Mouse (Mus musculus): Measurements from ENCODE around the gene Snhg11. TPM values are rescaled to one million over a fixed set of nuclear protein-coding genes. Genes with fewer than 3 reads are reported as not detected.

The Snhg11 gene
- polyA plus RNA-seq, 1 experiment from 2014 or later, result 23.8 TPM

- no peak overlapping the region for H3K4me3 ChIP-seq (ENCODE audit: low read depth, low read length)
- ATAC-seq (replicated peaks; ENCODE audit: low FRiP score), result no peak
- no peak overlapping the region for H3K27ac ChIP-seq (ENCODE audit: low read depth, low read length)
- no peaks in the 10 kb centered on the region for H3K4me1 ChIP-seq (replicated peaks; ENCODE audit: control insufficient read depth, insufficient read depth, low read length)
- no peak overlapping the region for H3K4me2 ChIP-seq (ENCODE audit: low read depth, low read length, severe bottlenecking)
- peaks cover 23% of the 10 kb centered on the region; the same call in 1 of the 2 replicates for H3K36me3 ChIP-seq (ENCODE audit: control insufficient read depth, insufficient read depth, low read length)
- H3K27me3 ChIP-seq (ENCODE audit: control insufficient read depth, insufficient read depth, low read length), result no peaks in the 10 kb centered on the region
- no peaks in the 10 kb centered on the region for H3K9me3 ChIP-seq (ENCODE audit: control insufficient read depth, low read length)
- WGBS, result 82% methylated on average over 3 of the region's 3 CpGs
- DNase-seq (ENCODE audit: low spot score), result no peak
- no peak overlapping the region for H3K9ac ChIP-seq (ENCODE audit: low read length)
Measured at GRCm38 (mm10) chr2:158352801-158353520, 22.5 kb upstream of the Snhg11 start.

GRCm38 (mm10) chr2:158354348-158355114 lies 20.9 kb upstream of the Snhg11 start:
- no peaks in the 10 kb centered on the region; the same call in 1 of the 2 replicates for H3K4me1 ChIP-seq (replicated peaks; ENCODE audit: control insufficient read depth, insufficient read depth, low read length)
- no peak overlapping the region for H3K4me2 ChIP-seq (ENCODE audit: low read depth, low read length, severe bottlenecking)
- no peak overlapping the region for H3K9ac ChIP-seq (ENCODE audit: low read length)
- 82% methylated on average over 7 of the region's 7 CpGs for WGBS
- no peak overlapping the region for H3K27ac ChIP-seq (ENCODE audit: low read depth, low read length)
- DNase-seq (ENCODE audit: low spot score), result no peak
- peaks cover 33% of the 10 kb centered on the region for H3K36me3 ChIP-seq (ENCODE audit: control insufficient read depth, insufficient read depth, low read length)
- no peak for ATAC-seq (replicated peaks; ENCODE audit: low FRiP score)
- no peaks in the 10 kb centered on the region for H3K27me3 ChIP-seq (ENCODE audit: control insufficient read depth, insufficient read depth, low read length)
- no peak overlapping the region for H3K4me3 ChIP-seq (ENCODE audit: low read depth, low read length)
- H3K9me3 ChIP-seq (ENCODE audit: control insufficient read depth, low read length), result no peaks in the 10 kb centered on the region

- no peak overlapping the region for H3K27ac ChIP-seq (ENCODE audit: low read depth, low read length)
- WGBS, result 87% methylated on average over 2 of the region's 2 CpGs
- no peaks in the 10 kb centered on the region; the same call in 1 of the 2 replicates for H3K4me1 ChIP-seq (replicated peaks; ENCODE audit: control insufficient read depth, insufficient read depth, low read length)
- H3K9me3 ChIP-seq (ENCODE audit: control insufficient read depth, low read length), result no peaks in the 10 kb centered on the region
- H3K27me3 ChIP-seq (ENCODE audit: control insufficient read depth, insufficient read depth, low read length), result no peaks in the 10 kb centered on the region
- peaks cover 35% of the 10 kb centered on the region for H3K36me3 ChIP-seq (ENCODE audit: control insufficient read depth, insufficient read depth, low read length)
- no peak overlapping the region for H3K4me2 ChIP-seq (ENCODE audit: low read depth, low read length, severe bottlenecking)
- no peak overlapping the region for H3K9ac ChIP-seq (ENCODE audit: low read length)
- no peak for ATAC-seq (replicated peaks; ENCODE audit: low FRiP score)
- no peak for DNase-seq (ENCODE audit: low spot score)
- H3K4me3 ChIP-seq (ENCODE audit: low read depth, low read length), result no peak overlapping the region
Measured at GRCm38 (mm10) chr2:158355238-158355637, 20.2 kb upstream of the Snhg11 start.

DNA sequence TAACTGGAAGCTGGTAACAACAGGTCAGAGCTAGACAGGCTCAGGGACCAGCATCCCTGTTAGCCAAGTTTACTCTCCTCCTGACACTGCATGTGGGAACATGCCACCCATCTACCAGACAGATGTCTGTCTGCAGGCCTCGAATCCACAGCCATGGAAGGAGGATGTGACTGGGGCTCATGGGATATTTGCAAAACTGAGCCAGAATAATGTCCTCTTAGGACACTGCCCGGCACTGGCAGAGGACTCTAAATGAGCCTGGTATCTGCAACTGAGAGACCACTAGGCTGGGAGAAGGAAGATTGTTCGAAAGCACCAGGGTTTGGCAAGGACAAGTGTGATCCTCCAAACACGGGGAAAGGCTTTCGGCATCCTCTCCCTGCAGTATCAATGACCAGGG lies 19.3 kb upstream of the Snhg11 start:
- H3K4me3 ChIP-seq (ENCODE audit: low read depth, low read length), result no peak overlapping the region
- H3K4me1 ChIP-seq (replicated peaks; ENCODE audit: control insufficient read depth, insufficient read depth, low read length), result peaks cover 2% of the 10 kb centered on the region; the same call in 1 of the 2 replicates
- no peaks in the 10 kb centered on the region for H3K9me3 ChIP-seq (ENCODE audit: control insufficient read depth, low read length)
- H3K9ac ChIP-seq (ENCODE audit: low read length), result no peak overlapping the region
- peaks cover 35% of the 10 kb centered on the region for H3K36me3 ChIP-seq (ENCODE audit: control insufficient read depth, insufficient read depth, low read length)
- H3K4me2 ChIP-seq (ENCODE audit: low read depth, low read length, severe bottlenecking), result no peak overlapping the region
- H3K27me3 ChIP-seq (ENCODE audit: control insufficient read depth, insufficient read depth, low read length), result no peaks in the 10 kb centered on the region
- DNase-seq (ENCODE audit: low spot score) (no peak), ATAC-seq (replicated peaks; ENCODE audit: low FRiP score) (no peak)
- 94% methylated on average over 5 of the region's 5 CpGs for WGBS
- no peak overlapping the region for H3K27ac ChIP-seq (ENCODE audit: low read depth, low read length)

- peak overlapping the region; percentile 89 for H3K4me3 ChIP-seq (ENCODE audit: low read depth, low read length)
- H3K36me3 ChIP-seq (ENCODE audit: control insufficient read depth, insufficient read depth, low read length), result peaks cover 35% of the 10 kb centered on the region
- H3K27me3 ChIP-seq (ENCODE audit: control insufficient read depth, insufficient read depth, low read length), result no peaks in the 10 kb centered on the region
- H3K9me3 ChIP-seq (ENCODE audit: control insufficient read depth, low read length), result no peaks in the 10 kb centered on the region
- H3K9ac ChIP-seq (ENCODE audit: low read length), result peak overlapping the region; percentile 95
- WGBS, result 74% methylated on average over 12 of the region's 12 CpGs
- peaks cover 2% of the 10 kb centered on the region; the same call in 1 of the 2 replicates for H3K4me1 ChIP-seq (replicated peaks; ENCODE audit: control insufficient read depth, insufficient read depth, low read length)
- DNase-seq (ENCODE audit: low spot score), result no peak
- no peak overlapping the region for H3K27ac ChIP-seq (ENCODE audit: low read depth, low read length)
- no peak for ATAC-seq (replicated peaks; ENCODE audit: low FRiP score)
- peak overlapping the region; percentile 76 for H3K4me2 ChIP-seq (ENCODE audit: low read depth, low read length, severe bottlenecking)
Measured at GRCm38 (mm10) chr2:158359757-158360620, 15.4 kb upstream of the Snhg11 start.

- ATAC-seq (replicated peaks; ENCODE audit: low FRiP score), result peak; percentile 83
- Histone ChIP-seq H3K27ac (ENCODE audit: low read depth, low read length) (peak overlapping the region; percentile 61), H3K36me3 (ENCODE audit: control insufficient read depth, insufficient read depth, low read length) (peaks cover 28% of the 10 kb centered on the region), H3K9ac (ENCODE audit: low read length) (peak overlapping the region; percentile 95), H3K4me3 (ENCODE audit: low read depth, low read length) (peak overlapping the region; percentile 89), H3K27me3 (ENCODE audit: control insufficient read depth, insufficient read depth, low read length) (no peaks in the 10 kb centered on the region), H3K4me2 (ENCODE audit: low read depth, low read length, severe bottlenecking) (peak overlapping the region; percentile 76), H3K9me3 (ENCODE audit: control insufficient read depth, low read length) (no peaks in the 10 kb centered on the region), H3K4me1 (replicated peaks; ENCODE audit: control insufficient read depth, insufficient read depth, low read length) (peaks cover 2% of the 10 kb centered on the region; the same call in 1 of the 2 replicates)
- WGBS, result under 1% methylated on average over 41 of the region's 41 CpGs
- peak; percentile 94 for DNase-seq (ENCODE audit: low spot score)
Measured at GRCm38 (mm10) chr2:158360873-158361677, 14.4 kb upstream of the Snhg11 start.

DNA sequence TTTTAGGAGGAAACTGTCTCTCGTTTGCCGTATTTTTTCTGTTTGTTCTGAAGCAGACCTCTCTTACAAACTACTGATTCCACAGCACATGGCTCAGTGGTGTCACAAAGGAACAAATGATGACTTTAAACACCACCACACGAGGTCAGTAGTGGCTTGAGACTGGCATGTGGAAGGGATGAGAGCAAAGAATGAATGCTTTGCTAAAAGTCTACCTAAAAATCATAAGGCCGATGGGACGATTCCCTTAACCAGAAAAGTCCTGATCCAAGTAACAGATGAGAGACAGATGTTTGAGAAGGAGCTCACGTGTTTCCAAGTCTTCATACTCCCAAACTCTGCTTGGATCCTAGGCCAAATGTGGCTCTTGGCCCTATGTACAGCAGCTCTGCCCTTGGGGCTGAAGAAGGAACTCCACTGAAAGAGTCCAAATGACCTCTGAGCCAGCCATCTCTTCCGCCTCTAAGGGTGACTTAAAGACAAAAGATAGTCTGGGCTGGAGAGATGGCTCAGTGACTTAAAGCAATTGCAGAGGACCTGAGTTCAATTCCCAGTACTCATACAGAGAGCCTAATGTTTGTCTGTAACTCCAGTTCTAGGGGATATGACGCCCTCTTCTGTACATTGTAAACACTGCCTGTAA lies 13.6 kb upstream of the Snhg11 start:
- peaks cover 21% of the 10 kb centered on the region for H3K36me3 ChIP-seq (ENCODE audit: control insufficient read depth, insufficient read depth, low read length)
- H3K4me3 ChIP-seq (ENCODE audit: low read depth, low read length), result peak overlapping the region; percentile 89; the same call in 1 of the 2 replicates
- no peaks in the 10 kb centered on the region for H3K9me3 ChIP-seq (ENCODE audit: control insufficient read depth, low read length)
- H3K4me1 ChIP-seq (replicated peaks; ENCODE audit: control insufficient read depth, insufficient read depth, low read length), result peaks cover 2% of the 10 kb centered on the region; the same call in 1 of the 2 replicates
- H3K4me2 ChIP-seq (ENCODE audit: low read depth, low read length, severe bottlenecking), result no peak overlapping the region
- H3K9ac ChIP-seq (ENCODE audit: low read length), result no peak overlapping the region
- ATAC-seq (replicated peaks; ENCODE audit: low FRiP score) (peak; percentile 43), DNase-seq (ENCODE audit: low spot score) (no peak)
- no peak overlapping the region for H3K27ac ChIP-seq (ENCODE audit: low read depth, low read length)
- WGBS, result 39% methylated on average over 8 of the region's 8 CpGs
- no peaks in the 10 kb centered on the region for H3K27me3 ChIP-seq (ENCODE audit: control insufficient read depth, insufficient read depth, low read length)
